Mouse (Mus musculus): ENCODE results near the gene Cyp2c68.
"Not testable (repeated sequence)": the region's sequence is repeated elsewhere in the genome, so short reads cannot be mapped to it uniquely, and the experiment has no call there.

Cyp2c68 gene

DNA sequence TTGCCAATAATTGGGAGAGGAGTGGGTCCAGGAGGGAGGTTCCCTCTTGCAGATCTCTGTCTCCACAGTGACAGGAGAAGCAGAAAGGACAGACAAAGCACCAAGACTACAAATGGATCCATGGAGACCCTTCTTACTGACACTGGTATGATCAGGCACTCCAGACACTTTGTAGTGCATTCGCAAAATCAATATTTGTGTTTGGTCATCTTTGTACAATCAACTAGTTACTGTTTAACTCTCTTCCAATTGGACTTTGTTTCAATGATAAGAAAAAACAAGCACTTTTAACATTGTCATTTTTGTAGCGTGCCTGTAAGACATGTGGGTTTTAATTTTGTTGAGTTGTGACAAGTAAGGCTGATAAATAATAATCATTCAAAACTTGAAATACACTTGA lies at the start of gene Cyp2c68:
Gene Cyp2c68, minus strand, starts transcription at position 135 of the 400 bp plus-strand sequence.
- DNase-seq (ENCODE audit: extremely low spot score, low read depth, low spot score): no peak

DNA sequence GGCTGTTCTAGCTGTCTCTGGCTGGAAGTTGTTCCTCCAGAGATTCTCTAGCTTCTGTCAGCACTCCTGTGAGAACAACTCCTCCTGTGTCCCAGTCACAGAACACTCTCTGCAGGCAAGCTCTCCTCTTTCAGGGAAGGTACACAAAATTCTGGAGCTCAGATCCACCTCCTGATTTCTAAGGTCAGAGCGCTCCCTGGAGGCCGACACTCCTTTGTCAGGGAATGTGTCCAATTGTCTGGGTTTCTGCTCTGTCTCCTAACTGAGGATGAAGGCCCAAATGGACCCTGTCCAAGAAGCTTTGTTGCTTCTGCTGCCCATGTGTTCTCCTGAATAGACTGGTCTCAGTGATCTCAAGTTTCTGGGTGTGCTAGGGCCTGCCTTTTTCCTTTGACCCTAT lies 44.6 kb upstream of the Cyp2c68 start:
- DNase-seq (ENCODE audit: extremely low spot score, low read depth, low spot score): not testable (repeated sequence)

DNA sequence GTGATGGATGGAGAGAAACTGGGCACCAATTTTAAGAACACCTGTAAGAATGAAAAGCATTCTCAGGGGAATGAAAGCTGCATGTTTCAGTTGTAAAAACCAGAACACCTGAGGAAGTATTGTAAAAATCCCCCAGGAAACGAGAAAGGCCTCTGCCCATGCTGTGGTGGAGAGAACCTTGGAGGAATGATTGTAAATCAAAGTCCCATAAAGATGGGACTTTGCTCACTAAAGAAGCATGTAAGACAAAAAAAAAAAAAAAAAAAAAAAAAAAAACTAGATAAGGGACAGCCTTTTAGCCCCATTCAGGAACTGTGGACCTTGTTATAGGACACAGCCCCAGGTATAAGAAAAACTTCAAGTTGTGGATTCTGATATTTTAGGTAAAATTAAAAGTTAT lies 4.5 kb upstream of the Cyp2c68 start:
- no peak for DNase-seq (ENCODE audit: extremely low spot score, low read depth, low spot score)

DNA sequence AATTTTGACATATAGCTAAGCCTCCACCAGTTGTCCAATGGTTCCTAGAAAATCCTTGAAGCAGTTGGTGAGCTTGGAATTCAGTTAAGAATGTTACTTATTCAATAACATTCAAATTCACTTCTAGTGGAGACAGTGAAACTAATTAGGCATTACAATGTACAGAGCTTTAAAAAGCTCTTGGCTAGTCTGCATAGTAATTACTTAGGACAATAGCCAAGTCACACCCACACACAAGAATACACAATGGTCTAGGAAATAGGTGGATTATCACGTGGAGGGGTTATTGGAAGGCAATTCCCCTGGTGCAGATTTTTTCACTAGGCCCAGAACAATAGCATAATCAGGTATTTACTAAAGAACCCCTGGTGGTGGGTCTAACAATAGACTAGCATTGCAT lies 3.5 kb upstream of the Cyp2c68 start:
- DNase-seq (ENCODE audit: extremely low spot score, low read depth, low spot score): not testable (repeated sequence)

GRCm38 (mm10) chr19:39711116-39711515 lies 29.7 kb downstream of the Cyp2c68 start:
- DNase-seq (ENCODE audit: extremely low spot score, low read depth, low spot score): not testable (repeated sequence)

DNA sequence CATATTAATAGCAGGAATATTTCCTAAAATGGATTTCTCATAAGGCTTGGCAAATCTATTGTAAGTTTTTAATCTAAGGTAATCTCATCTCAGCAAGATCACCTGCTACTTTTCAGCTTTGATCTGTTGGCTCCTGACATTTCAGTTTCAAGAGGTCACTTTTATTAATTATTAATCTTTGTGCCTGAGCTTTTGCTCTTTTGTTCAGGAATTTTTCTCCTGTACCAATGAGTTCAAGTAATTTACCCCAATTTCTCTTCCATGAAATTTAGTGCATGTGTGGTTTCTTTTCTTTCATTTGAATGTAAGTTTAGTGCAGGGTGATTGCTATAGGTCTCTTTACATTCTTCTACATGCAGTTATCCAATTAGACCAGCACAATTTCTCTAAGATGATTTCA lies 75.2 kb downstream of the Cyp2c68 start:
- not testable (repeated sequence) for DNase-seq (ENCODE audit: extremely low spot score, low read depth, low spot score)

DNA sequence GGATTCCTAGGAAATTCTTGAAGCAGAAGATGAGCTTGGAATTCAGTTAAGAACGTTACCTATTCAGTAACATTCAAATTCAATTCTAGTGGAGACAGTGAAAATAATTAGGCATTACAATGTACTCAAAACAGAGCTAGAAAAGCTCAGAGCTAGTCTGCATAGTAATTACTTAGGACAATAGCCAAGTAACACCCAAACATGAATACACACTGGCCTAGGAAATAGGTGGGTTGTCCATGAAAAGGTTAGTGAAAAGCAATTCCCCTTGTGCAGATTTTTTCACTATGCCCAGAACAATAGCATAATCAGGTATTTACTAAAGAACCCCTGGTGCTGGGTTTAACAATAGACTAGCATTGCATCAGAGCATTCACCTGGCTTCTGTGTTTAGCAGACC lies 88.5 kb downstream of the Cyp2c68 start:
- no peak for DNase-seq (ENCODE audit: extremely low spot score, low read depth, low spot score)

DNA sequence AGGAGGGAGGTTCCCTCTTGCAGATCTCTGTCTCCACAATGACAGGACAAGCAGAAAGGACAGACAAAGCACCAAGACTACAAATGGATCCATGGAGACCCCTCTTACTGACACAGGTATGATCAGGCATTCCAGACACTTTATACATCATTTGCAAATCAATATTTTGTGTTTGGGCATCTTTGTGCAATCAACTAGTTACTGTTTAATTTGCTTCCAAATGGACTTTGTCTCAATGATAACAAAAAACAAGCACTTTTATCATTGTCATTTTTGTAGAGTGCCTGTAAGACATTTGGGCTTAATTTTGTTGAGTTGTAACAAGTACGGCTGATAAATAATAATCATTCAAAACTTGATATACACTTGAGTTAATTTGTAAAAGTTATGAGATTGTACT lies 91.9 kb downstream of the Cyp2c68 start, which contains the start of gene Cyp2c67:
Gene Cyp2c67, minus strand, starts transcription at position 114 of the 400 bp plus-strand sequence.
- DNase-seq (ENCODE audit: extremely low spot score, low read depth, low spot score): no peak

DNA sequence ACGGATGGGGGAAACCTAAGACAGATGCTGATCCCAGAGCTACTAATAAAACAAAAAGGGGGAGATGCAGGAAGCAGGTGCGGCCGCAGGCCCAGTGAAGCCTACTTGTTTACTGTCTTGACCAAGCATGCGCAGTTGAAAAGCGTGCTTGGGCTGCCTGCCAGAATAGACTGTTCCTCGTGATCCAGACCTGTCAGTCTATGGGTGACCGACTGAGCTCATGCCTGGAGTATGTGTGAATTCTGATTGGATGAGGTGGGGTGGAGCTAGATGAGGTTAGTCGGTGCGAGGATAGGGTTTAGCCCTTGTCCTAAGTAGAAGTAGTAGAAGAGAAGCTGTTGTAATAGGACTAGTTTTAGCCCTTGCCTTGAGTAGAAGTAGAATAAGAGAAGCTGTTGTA lies 93.3 kb downstream of the Cyp2c68 start:
- DNase-seq (ENCODE audit: extremely low spot score, low read depth, low spot score): no peak

DNA sequence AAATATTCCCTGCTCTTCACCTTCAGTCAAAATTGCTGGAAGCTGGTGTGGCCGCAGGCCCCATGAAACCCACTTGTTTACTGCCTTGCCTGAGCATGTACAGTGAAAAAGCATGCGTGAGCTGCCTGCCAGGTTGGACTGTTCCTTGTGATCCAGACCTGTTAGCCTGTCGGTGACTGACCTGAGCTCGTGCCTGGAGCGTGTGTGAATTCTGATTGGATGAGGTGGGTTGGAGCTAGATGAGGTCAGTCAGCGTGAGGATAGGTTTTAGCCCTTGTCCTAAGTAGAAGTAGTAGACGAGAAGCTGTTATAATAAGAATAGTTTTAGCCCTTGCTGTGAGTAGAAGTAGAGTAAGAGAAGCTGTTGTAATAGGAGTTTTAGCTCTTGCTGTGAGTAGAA lies 96.3 kb downstream of the Cyp2c68 start:
- not testable (repeated sequence) for DNase-seq (ENCODE audit: extremely low spot score, low read depth, low spot score)

Data from hindlimb bud, embryonic 11.5 days (tissue).